Mouse (Mus musculus) hindbrain, postnatal 0 days (tissue): ENCODE data around the gene Lingo1. TPM values are rescaled to one million over a fixed set of nuclear protein-coding genes. Genes with fewer than 3 reads are reported as not detected.

Source experiments
- ATAC-seq: fragments of 200-750 bp; cut with Nextera tagmentation; 2 replicates; pipeline ENCODE4 v1.8.0; 2017; ENCODE audit warnings: mild to moderate bottlenecking, moderate TSS enrichment, moderate library complexity
- DNase-seq: peaks from one replicate; pipeline ENCODE4 v3.0.0-alpha.2; 2015; ENCODE audit warnings: low spot score
- H3K27ac ChIP-seq: fragments of 300-500 bp; sonication (generic); 2 replicates; pipeline ENCODE4 v1.5.1; 2014; ENCODE audit warnings: mild to moderate bottlenecking
- H3K27me3 ChIP-seq: fragments of 300-500 bp; sonication (generic); 2 replicates; pipeline ENCODE4 v1.6.1; 2014; ENCODE audit warnings: low read length, mixed read lengths; ENCODE audit not compliant: insufficient read depth
- H3K36me3 ChIP-seq: fragments of 300-500 bp; sonication (generic); 2 replicates; pipeline ENCODE4 v1.6.1; 2014; ENCODE audit warnings: low read length, mixed read lengths; ENCODE audit not compliant: insufficient read depth
- H3K4me1 ChIP-seq: fragments of 300-500 bp; sonication (generic); 2 replicates; pipeline ENCODE4 v1.6.1; 2014; ENCODE audit warnings: antibody characterized with exemption, low read length, mixed read lengths; ENCODE audit not compliant: insufficient read depth
- H3K4me2 ChIP-seq: fragments of 300-500 bp; sonication (generic); 2 replicates; pipeline ENCODE4 v1.6.1; 2014; ENCODE audit warnings: low read depth, mild to moderate bottlenecking, low read length, moderate library complexity, mixed read lengths
- H3K4me3 ChIP-seq: fragments of 300-500 bp; sonication (generic); 2 replicates; pipeline ENCODE4 v1.5.1; 2014; ENCODE audit warnings: low read length
- H3K9ac ChIP-seq: fragments of 300-500 bp; sonication (generic); replicated peaks from 2 replicates; pipeline ENCODE4 v1.6.1; 2014; ENCODE audit warnings: mild to moderate bottlenecking, low read length, moderate library complexity, mixed read lengths
- H3K9me3 ChIP-seq: fragments of 300-500 bp; sonication (generic); 2 replicates; pipeline ENCODE4 v1.6.1; 2016; ENCODE audit warnings: low read length, mixed read lengths
- CTCF ChIP-seq: IDR thresholded peaks from 2 replicates; pipeline ENCODE4 v1.5.1; 2016; ENCODE audit warnings: antibody characterized with exemption, control low read depth, low read depth
- WGBS: fragments of 180-500 bp; shearing (Covaris S2); extraction: QIAGEN DNeasy Blood & Tissue Kit; methylation state at CpG from one replicate; pipeline ENCODE4 v1.1.7; 2014; 5-methylcytosine and 5-hydroxymethylcytosine counted together
- polyA plus RNA-seq: library from polyadenylated mRNA; unstranded; fragments of >200 nt; fragmentation: Nextera tagmentation; extraction: Ambion mirVana; gene quantifications from 2 replicates; pipeline ENCODE4 v1.2.1, GENCODE M21; 2015
- total RNA-seq: library from RNA; depleted of rRNA; stranded (reverse); fragments of >200 nt; gene quantifications from 2 replicates; pipeline ENCODE4 v1.2.3, GENCODE M21; 2014

Gene Lingo1
- total and polyA plus RNA-seq, 2 experiments from 2014 or later = 88.6 to 181 TPM

DNA sequence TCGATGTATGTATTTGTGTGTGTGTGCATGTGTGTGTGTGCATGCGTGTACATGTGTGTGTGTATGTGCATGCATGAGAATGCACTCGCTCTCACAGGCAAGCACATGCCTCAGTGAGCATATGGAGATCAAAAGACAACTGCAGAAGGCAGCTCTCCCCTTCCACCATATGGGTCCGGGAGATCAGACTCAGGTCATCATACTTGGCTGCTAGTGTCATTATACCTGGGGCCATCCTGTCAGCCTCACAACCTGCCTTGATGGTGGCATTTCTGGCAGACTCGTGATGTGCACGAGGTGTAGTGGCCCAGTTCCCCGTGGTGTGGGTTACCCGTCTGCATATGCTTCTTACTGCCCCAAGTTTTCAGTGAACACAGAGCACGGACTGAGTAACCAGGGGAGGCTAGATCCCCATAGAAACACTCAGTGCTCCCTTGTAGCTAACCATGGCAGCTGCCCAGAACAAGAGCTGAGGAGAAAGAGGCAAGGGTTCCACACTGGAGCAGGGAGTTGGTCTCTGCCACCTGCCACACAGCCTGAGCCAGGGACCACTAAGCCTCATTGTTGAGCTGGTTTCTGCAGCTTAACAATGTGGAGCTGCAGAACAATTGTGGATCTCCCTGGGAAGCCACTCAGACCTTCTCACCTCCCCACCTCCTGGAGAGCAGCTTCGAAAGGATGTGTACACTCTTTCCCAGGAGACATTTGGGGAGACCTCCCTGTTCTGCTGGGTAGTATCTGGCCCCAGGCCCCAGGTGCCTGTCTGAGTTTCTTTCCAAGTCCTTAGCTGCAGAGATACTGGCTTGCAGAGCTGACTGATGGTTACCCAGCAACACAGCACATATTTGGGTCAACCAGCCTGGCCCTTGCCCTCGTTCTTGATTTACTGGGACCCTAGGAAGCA lies 212.9 kb downstream of the Lingo1 start:
- DNase-seq (peak; percentile 74), ATAC-seq (peak; percentile 85)
- peaks cover 32% of the 10 kb centered on the region for H3K4me1 ChIP-seq
- no peak overlapping the region for H3K4me2 ChIP-seq
- no peak overlapping the region for H3K9ac ChIP-seq
- no peak overlapping the region for H3K4me3 ChIP-seq
- no peaks in the 10 kb centered on the region for H3K9me3 ChIP-seq
- no peaks in the 10 kb centered on the region for H3K36me3 ChIP-seq
- H3K27ac ChIP-seq = peak overlapping the region; percentile 71
- H3K27me3 ChIP-seq = no peaks in the 10 kb centered on the region
- WGBS = 39% methylated on average over 11 of the region's 11 CpGs
- no peak for TF ChIP-seq CTCF

DNA sequence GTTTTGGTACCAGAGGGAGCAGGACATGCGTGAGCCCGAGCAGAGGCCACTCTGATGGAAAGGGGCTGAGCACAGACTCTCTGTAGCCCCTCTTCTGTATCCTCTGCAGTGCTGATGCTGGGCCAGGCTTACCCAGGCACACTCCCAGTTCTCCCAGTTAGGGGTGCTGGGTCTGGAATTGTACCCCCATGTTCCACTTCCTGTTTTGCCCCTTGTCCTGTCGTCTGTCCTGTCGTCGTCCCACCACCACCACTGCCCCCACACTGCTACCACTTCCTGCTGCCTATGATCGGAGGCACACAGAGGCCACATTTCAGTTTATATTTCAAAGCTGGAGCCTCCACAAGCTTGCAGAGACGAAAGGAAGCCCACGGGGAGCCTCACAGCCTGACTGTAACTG lies 213.6 kb downstream of the Lingo1 start:
- Histone ChIP-seq H3K27ac (peak overlapping the region; percentile 71; the same call in 1 of the 2 replicates), H3K36me3 (no peaks in the 10 kb centered on the region), H3K9me3 (no peaks in the 10 kb centered on the region), H3K4me2 (no peak overlapping the region), H3K4me3 (no peak overlapping the region), H3K4me1 (peaks cover 32% of the 10 kb centered on the region), H3K27me3 (no peaks in the 10 kb centered on the region), H3K9ac (no peak overlapping the region)
- no peak for TF ChIP-seq CTCF
- DNase-seq = no peak
- WGBS = 52% methylated on average over 8 of the region's 8 CpGs
- ATAC-seq = no peak

DNA sequence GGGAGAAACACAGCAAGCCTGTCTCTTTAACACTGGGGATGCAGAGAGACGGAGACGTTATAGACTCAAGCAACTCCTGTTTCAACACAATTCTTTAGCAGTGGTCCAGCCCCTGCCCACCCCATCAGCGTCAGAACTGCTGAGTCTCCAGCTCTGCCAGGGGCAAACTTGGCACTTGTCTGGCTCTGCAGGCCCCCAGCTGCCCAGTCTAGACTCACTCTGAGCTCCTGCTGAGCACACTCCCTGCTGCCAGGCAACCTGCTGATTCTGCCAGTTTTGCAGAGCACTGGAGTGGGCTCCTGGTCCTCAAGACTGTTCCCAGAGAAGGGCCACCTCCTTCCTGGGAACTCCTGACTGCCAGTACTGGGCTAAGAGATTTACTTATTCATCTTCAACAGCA lies 214.6 kb downstream of the Lingo1 start:
- no peak for TF ChIP-seq CTCF
- peak; percentile 55 for DNase-seq
- H3K27ac ChIP-seq = no peak overlapping the region; the same call in 1 of the 2 replicates
- ATAC-seq = peak; percentile 18; the same call in 1 of the 2 replicates
- 23% methylated on average over 3 of the region's 3 CpGs for WGBS
- H3K4me3 ChIP-seq = no peak overlapping the region
- no peak overlapping the region for H3K9ac ChIP-seq
- no peaks in the 10 kb centered on the region for H3K9me3 ChIP-seq
- H3K36me3 ChIP-seq = no peaks in the 10 kb centered on the region
- no peaks in the 10 kb centered on the region for H3K27me3 ChIP-seq
- H3K4me1 ChIP-seq = peaks cover 32% of the 10 kb centered on the region
- H3K4me2 ChIP-seq = no peak overlapping the region

DNA sequence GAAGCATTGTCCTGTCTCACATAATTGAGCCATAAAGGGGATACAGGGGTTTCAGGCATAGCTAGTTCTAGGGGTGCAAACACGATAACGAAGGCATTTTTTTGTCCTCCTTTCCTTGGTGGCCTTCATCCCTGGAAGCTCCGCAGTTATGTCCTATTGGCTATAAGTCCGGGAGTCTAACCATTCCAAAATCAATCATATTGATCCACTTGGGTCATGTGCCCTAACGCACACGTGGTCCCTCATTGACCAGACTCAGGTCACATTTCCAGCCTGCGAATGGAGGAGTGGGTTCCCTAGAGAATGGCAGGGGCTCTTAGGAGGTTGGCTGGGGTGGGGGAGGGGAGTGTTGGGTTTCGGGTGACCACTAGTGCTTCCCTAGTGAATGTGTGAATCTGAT lies 215.3 kb downstream of the Lingo1 start:
- no peaks in the 10 kb centered on the region for H3K27me3 ChIP-seq
- TF ChIP-seq CTCF = no peak
- 80% methylated on average over 8 of the region's 8 CpGs for whole genome bisulfite sequencing
- no peaks in the 10 kb centered on the region for H3K36me3 ChIP-seq
- no peak overlapping the region for H3K4me3 ChIP-seq
- peaks cover 32% of the 10 kb centered on the region for H3K4me1 ChIP-seq
- no peak overlapping the region for H3K27ac ChIP-seq
- no peaks in the 10 kb centered on the region for H3K9me3 ChIP-seq
- H3K4me2 ChIP-seq = no peak overlapping the region
- no peak overlapping the region for H3K9ac ChIP-seq
- no peak for DNase-seq
- no peak for ATAC-seq

DNA sequence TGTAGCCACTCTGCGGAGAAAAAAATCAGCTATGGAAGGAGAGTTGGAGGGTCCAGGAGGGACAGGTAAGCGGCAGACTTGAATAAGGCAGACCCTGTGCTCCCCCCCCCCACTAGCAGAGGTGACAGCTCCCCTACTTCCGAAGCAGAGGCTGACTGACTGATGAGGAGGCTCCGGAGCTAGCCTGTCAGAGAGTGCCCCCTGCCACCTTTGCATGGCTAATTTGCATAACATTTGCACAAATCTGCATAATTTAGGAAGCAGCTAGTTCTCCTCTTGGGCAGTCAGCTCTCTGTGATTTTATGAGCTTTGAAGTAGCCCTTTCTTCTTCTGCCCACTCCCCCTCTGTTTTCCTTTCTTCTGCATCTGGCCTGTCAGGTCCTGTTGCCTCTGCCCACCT lies 216.2 kb downstream of the Lingo1 start:
- Histone ChIP-seq H3K4me3 (no peak overlapping the region), H3K36me3 (no peaks in the 10 kb centered on the region), H3K27ac (no peak overlapping the region), H3K27me3 (no peaks in the 10 kb centered on the region), H3K4me1 (peaks cover 32% of the 10 kb centered on the region), H3K9ac (no peak overlapping the region), H3K4me2 (no peak overlapping the region), H3K9me3 (no peaks in the 10 kb centered on the region)
- no peak for ATAC-seq
- peak; percentile 33 for DNase-seq
- no peak for TF ChIP-seq CTCF
- WGBS = 23% methylated on average over 4 of the region's 4 CpGs

DNA sequence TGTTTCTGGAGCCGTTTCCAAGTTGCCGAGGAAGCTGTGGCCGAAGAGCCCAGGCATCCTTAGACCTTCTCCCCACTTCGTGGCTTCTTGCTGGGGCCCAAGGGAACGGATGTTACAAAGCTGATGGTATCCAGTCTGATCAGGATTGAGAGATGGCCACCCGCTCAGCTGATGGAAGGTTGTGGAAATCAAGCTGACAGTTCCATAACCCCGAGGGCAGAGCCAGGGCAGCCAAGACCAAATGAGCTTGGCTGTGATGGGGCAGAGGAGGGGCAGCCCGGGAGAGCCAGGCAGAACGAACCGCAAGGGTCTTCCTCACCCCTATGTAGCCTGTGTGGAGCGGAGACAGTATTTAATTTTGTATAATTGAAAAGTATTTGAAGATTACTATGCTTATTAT lies 218.9 kb downstream of the Lingo1 start:
- H3K27me3 ChIP-seq = no peaks in the 10 kb centered on the region
- no peak overlapping the region for H3K9ac ChIP-seq
- H3K4me1 ChIP-seq = peaks cover 18% of the 10 kb centered on the region; the same call in 1 of the 2 replicates
- 23% methylated on average over 11 of the region's 11 CpGs for WGBS
- H3K36me3 ChIP-seq = no peaks in the 10 kb centered on the region
- peak; percentile 57 for ATAC-seq
- H3K9me3 ChIP-seq = no peaks in the 10 kb centered on the region
- H3K27ac ChIP-seq = peak overlapping the region; percentile 36; the same call in 1 of the 2 replicates
- DNase-seq = peak; percentile 44
- no peak overlapping the region for H3K4me3 ChIP-seq
- H3K4me2 ChIP-seq = no peak overlapping the region
- no peak for TF ChIP-seq CTCF
